Mouse (Mus musculus) hindbrain, embryonic 16.5 days (tissue): ENCODE results near the gene Polh. TPM values are rescaled to one million over a fixed set of nuclear protein-coding genes. Genes with fewer than 3 reads are reported as not detected.
A peak's percentile ranks its signal among the peaks of the same experiment; 100 is the strongest.

Experiments
- ATAC-seq: fragments of 200-750 bp; cut with Nextera tagmentation; 2 replicates; pipeline ENCODE4 v1.8.0; 2017; ENCODE audit warnings: moderate TSS enrichment, moderate library complexity
- H3K27ac ChIP-seq: fragments of 300-500 bp; sonication (generic); 2 replicates; pipeline ENCODE4 v1.5.1; 2014; ENCODE audit warnings: low read depth, mild to moderate bottlenecking, control low read depth, low read length, moderate library complexity
- H3K27me3 ChIP-seq: fragments of 300-500 bp; sonication (generic); replicated peaks from 2 replicates; pipeline ENCODE4 v1.6.1; 2014; ENCODE audit warnings: low read length; ENCODE audit not compliant: control insufficient read depth, insufficient read depth
- H3K36me3 ChIP-seq: fragments of 300-500 bp; sonication (generic); 2 replicates; pipeline ENCODE4 v1.6.1; 2014; ENCODE audit warnings: mild to moderate bottlenecking, low read length, moderate library complexity, mixed read lengths; ENCODE audit not compliant: control insufficient read depth, insufficient read depth
- H3K4me1 ChIP-seq: fragments of 300-500 bp; sonication (generic); 2 replicates; pipeline ENCODE4 v1.6.1; 2014; ENCODE audit warnings: low read depth, low read length; ENCODE audit not compliant: control insufficient read depth, insufficient read depth
- H3K4me2 ChIP-seq: fragments of 300-500 bp; sonication (generic); 2 replicates; pipeline ENCODE4 v1.6.1; 2014; ENCODE audit warnings: mild to moderate bottlenecking, low read length, control low read depth, moderate library complexity
- H3K4me3 ChIP-seq: fragments of 300-500 bp; sonication (generic); 2 replicates; pipeline ENCODE4 v1.5.1; 2014; ENCODE audit warnings: mild to moderate bottlenecking, low read length, control low read depth, moderate library complexity
- H3K9ac ChIP-seq: fragments of 300-500 bp; sonication (generic); 2 replicates; pipeline ENCODE4 v1.6.1; 2014; ENCODE audit warnings: low read depth, mild to moderate bottlenecking, control low read depth, low read length, moderate library complexity
- H3K9me3 ChIP-seq: fragments of 300-500 bp; sonication (generic); 2 replicates; pipeline ENCODE4 v1.6.1; 2014; ENCODE audit warnings: mild to moderate bottlenecking, low read length, moderate library complexity; ENCODE audit not compliant: control insufficient read depth
- WGBS: fragments of 180-500 bp; shearing (Covaris S2); extraction: QIAGEN DNeasy Blood & Tissue Kit; methylation state at CpG from one replicate; pipeline ENCODE4 v1.1.7; 2014; 5-methylcytosine and 5-hydroxymethylcytosine counted together
- polyA plus RNA-seq: library from polyadenylated mRNA; unstranded; fragments of >200 nt; fragmentation: Nextera tagmentation; extraction: Ambion mirVana; gene quantifications from 2 replicates; pipeline ENCODE4 v1.2.1, GENCODE M21; 2015

Polh gene
- polyA plus RNA-seq, 1 experiment from 2014 or later: 6.2 TPM

DNA sequence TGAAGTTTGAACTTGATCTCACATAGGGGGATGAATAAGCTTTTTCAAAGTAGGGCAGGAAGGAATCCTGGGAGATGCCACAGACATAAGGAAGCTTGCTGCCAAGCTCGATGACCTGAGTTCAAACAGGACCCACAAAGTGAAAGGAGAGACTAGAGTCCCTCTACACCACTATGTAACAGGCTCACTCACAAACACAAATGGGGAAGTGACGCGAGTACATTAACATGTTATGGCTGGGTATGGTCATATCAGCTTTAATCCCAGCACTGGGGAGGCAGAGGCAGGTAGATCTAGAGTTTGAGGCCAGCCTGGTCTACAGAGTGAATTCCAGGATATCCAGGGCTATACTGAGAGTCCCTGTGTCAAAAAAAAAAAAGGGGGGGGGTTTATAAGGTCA is 48.1 kb downstream of the Polh start:
- peaks cover 8% of the 10 kb centered on the region for H3K4me1 ChIP-seq
- H3K4me3 ChIP-seq: no peak overlapping the region
- no peak for ATAC-seq
- no peaks in the 10 kb centered on the region for H3K9me3 ChIP-seq
- H3K27me3 ChIP-seq: no peaks in the 10 kb centered on the region
- H3K9ac ChIP-seq: no peak overlapping the region
- H3K4me2 ChIP-seq: no peak overlapping the region
- H3K36me3 ChIP-seq: no peaks in the 10 kb centered on the region
- H3K27ac ChIP-seq: no peak overlapping the region
- 93% methylated on average over 3 of the region's 3 CpGs for WGBS

DNA sequence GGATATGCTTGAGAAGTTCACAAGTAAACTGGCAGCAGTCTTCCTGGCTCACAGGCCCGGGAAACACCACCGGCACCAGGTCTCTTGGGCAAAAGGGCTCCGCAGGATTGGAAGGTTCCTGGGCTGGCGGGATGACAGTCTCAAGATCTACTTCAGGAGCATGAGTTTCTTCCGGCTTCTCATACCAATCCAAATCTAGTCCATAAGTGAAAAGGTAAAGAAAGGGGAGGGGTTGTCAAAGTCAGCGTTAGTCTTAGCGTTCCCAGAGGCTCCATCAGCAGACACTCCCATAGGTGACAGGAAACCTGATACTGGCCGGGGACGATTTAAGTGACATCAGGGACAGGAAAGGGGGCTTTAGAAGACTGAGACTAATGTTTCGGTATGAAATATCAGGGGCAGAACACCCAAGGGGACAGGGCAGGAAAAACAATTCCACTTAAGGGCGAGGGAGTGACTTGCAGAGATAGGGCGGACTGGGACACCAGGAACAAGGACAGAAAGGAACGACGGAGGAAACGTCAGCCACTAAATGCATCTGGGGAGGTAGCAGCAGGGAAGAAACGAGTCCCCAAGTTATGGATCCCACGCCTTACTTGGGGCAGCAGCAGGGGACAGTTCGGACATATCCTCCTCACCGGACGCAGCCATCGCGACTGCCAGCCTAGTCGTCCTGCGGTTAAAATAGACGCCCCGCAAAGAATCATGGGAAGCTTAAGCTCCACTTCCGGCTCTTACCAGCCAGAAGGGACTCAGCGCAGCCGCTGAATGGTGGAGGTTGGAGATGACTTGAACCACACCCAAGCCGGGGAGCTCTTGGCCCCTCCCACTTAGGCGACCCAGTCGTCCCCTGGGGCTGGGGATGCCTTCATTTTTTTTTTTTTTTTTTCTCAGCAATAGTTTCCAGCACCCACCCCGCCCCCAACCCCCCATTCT is 49.3 kb downstream of the Polh start, which contains the start of gene Mad2l1bp:
Mad2l1bp (minus strand) TSS at position 707 of the 936 bp plus-strand sequence.
- H3K27ac ChIP-seq: no peak within 1 kb of the TSS
- 8% methylated on average over 33 of the region's 33 CpGs for WGBS
- peak within 1 kb of the TSS; percentile 63 for H3K4me3 ChIP-seq
- ATAC-seq: peak; percentile 89
- H3K27me3 ChIP-seq: no peaks in the 10 kb centered on the region
- no peaks in the 10 kb centered on the region; the same call in 1 of the 2 replicates for H3K36me3 ChIP-seq
- peak within 1 kb of the TSS; percentile 77 for H3K4me2 ChIP-seq
- no peaks in the 10 kb centered on the region for H3K9me3 ChIP-seq
- H3K4me1 ChIP-seq: peaks cover 8% of the 10 kb centered on the region
- H3K9ac ChIP-seq: peak within 1 kb of the TSS; percentile 68

DNA sequence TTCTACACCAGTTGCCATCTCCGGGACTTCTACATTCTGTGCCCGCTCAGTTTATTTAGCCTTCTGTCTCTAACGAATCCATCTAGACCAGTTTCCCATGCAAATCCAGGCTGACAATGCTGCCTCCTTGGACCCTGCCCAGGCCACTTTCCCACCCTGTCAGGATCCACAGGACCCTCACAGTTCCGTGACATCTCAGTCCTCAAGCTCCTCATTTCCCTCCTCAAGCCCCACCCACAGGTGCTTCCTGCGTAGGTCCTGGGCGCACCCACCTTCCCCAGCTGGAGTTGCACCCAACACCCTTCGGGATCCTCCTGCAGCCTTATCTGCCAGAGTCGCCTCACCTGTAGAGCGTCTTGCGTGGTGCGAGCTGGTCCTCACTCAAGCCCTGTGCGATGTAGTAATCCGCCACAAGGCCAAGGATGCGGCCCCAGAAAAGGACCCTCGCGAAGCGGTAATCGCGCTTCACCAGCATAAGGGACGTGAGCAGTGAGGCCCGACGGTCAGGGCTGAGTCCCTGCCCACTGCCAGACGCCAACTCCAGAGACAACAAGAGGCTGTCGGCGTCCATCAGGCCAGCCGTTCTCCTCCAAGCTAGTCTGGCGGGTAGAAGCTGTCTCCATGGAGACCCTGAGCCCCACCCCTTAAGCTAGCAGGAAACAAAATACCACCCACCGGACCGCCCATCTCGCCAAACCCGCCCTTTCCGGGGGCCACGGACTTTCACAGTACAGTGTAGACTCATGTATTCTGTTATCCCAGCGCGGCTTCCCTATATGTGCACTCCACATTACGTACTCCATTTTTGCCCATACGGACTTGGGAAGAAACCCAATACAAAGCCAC is 58.6 kb downstream of the Polh start, which contains the start of gene Rsph9:
Rsph9 (minus strand) TSS at position 639 of the 846 bp plus-strand sequence.
- Histone ChIP-seq H3K9ac (peak within 1 kb of the TSS; percentile 72), H3K4me3 (peak within 1 kb of the TSS; percentile 58), H3K9me3 (no peaks in the 10 kb centered on the region), H3K27me3 (no peaks in the 10 kb centered on the region), H3K36me3 (peaks cover 13% of the 10 kb centered on the region), H3K4me2 (peak within 1 kb of the TSS; percentile 87), H3K27ac (0 out of 2 replicates have a peak within 1 kb of the TSS, but pooled peaks have one; percentile 24), H3K4me1 (peaks cover 8% of the 10 kb centered on the region)
- 6% methylated on average over 37 of the region's 37 CpGs for WGBS
- ATAC-seq: peak; percentile 97

DNA sequence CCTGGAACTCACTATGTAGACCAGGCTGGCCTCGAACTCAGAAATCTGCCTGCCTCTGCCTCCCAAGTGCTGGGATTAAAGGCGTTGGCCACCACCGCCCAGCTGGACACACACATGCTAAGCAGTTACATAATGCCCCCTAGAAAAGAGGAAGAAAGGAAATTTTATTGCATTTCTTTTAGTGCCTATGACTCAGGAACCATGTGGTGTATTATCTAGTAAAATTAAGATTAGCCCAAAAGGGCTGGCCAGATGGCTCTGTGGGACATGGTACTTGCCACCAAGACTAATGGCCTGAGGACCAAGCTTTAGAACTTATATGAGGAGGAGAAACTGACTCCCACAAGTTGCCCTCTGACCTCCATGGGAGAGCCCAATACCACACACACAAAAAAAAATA is 62.6 kb downstream of the Polh start:
- H3K4me2 ChIP-seq: no peak overlapping the region
- WGBS: 90% methylated on average over 3 of the region's 3 CpGs
- H3K4me1 ChIP-seq: peaks cover 8% of the 10 kb centered on the region
- no peak overlapping the region for H3K4me3 ChIP-seq
- no peaks in the 10 kb centered on the region for H3K9me3 ChIP-seq
- no peak overlapping the region for H3K9ac ChIP-seq
- no peak overlapping the region for H3K27ac ChIP-seq
- no peaks in the 10 kb centered on the region for H3K27me3 ChIP-seq
- H3K36me3 ChIP-seq: no peaks in the 10 kb centered on the region
- ATAC-seq: no peak

DNA sequence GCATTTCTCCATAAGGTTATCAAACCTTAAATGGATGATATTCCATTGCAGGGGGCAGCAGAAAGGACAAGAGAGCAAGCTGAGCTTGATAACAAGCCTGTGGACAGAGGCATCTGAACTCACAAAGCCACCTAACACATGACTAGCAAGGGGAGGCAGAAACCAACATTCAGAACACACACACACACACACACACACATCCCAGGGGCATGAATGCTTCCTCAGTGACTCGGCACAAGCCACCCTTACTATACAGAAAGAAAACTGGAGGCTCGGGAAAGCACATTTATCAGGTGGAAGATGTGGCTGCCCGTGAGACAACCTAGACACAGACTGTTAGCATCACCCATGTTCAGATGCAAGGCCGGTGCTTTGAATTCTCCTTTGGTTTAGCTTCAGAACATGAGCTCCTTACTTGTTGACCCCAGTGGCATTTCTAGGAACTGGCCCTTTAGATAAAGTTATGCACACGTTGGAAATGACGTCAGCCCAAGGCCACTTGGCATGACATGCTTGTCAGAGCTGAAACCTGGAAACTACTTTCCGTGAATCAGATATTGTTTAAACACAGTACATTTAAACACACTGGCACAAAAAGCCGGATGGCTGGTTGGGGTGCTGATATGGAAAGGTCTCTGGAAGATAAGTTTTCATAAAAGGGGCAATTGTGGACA is 63.7 kb downstream of the Polh start:
- no peak for ATAC-seq
- no peaks in the 10 kb centered on the region for H3K9me3 ChIP-seq
- peaks cover 8% of the 10 kb centered on the region for H3K4me1 ChIP-seq
- H3K36me3 ChIP-seq: no peaks in the 10 kb centered on the region
- H3K4me2 ChIP-seq: no peak overlapping the region
- 80% methylated on average over 8 of the region's 8 CpGs for WGBS
- no peak overlapping the region for H3K4me3 ChIP-seq
- H3K27ac ChIP-seq: no peak overlapping the region
- H3K27me3 ChIP-seq: no peaks in the 10 kb centered on the region
- H3K9ac ChIP-seq: no peak overlapping the region

DNA sequence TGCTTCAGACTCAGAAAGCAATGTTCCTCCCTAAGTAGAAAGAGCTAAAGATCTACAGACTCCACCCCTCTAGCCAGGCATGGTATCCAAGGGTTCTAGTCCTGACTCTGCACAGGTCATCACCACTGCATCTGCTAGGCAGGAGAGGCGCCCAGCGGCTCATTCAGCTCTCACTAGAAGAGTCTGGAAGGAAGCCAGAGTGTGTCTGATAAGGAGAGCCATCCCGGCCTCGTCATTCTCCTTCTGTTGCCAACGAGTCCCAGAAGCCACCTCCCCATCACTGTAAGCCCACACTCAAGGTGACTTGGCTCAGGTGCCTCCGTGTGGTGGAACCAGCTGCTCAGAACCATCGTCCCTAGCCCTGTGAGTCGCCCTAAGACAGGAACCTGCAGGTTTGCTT is 69.6 kb downstream of the Polh start:
- Histone ChIP-seq H3K4me2 (no peak overlapping the region), H3K36me3 (peaks cover 15% of the 10 kb centered on the region), H3K27me3 (no peaks in the 10 kb centered on the region), H3K9ac (no peak overlapping the region), H3K4me1 (no peaks in the 10 kb centered on the region), H3K9me3 (no peaks in the 10 kb centered on the region), H3K27ac (no peak overlapping the region), H3K4me3 (no peak overlapping the region)
- WGBS: 80% methylated on average over 8 of the region's 8 CpGs
- ATAC-seq: peak; percentile 27; the same call in 1 of the 2 replicates

DNA sequence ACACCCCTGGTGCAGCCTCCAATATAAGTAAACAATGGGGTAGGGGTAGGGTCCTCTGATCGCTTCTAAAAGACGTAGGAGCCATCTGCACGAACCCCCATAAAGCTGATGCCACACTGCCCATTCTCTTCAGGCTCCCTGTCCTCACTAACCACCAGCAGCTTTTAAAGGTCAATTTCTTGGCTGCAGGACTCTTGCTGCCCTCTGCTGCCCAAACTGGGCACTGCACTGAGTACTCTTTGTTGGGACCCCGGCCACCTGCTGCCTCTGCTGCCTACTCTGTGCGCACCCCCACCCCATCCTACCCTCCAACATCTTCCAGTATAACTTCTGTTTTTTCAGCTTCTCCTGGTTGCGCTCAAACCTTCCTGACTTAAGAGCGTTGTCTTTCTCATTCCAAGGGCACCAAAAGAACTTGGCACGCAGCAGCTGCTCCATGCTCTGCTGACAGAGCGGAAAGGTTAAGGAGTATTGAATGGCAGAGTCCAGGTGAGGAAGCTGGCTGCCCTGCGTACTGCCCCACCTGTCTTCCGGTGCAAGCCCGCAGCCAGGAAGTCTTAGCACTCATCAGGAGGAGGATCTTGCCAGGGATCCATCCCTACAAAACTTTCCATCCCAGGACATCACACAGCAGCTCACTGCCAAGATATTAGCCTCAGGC is 70.3 kb downstream of the Polh start:
- peak; percentile 51 for ATAC-seq
- no peaks in the 10 kb centered on the region for H3K9me3 ChIP-seq
- no peak overlapping the region for H3K4me2 ChIP-seq
- H3K27me3 ChIP-seq: no peaks in the 10 kb centered on the region
- 12% methylated on average over 12 of the region's 12 CpGs for WGBS
- H3K9ac ChIP-seq: no peak overlapping the region
- peaks cover 18% of the 10 kb centered on the region for H3K36me3 ChIP-seq
- no peak overlapping the region for H3K27ac ChIP-seq
- no peaks in the 10 kb centered on the region for H3K4me1 ChIP-seq
- H3K4me3 ChIP-seq: no peak overlapping the region

DNA sequence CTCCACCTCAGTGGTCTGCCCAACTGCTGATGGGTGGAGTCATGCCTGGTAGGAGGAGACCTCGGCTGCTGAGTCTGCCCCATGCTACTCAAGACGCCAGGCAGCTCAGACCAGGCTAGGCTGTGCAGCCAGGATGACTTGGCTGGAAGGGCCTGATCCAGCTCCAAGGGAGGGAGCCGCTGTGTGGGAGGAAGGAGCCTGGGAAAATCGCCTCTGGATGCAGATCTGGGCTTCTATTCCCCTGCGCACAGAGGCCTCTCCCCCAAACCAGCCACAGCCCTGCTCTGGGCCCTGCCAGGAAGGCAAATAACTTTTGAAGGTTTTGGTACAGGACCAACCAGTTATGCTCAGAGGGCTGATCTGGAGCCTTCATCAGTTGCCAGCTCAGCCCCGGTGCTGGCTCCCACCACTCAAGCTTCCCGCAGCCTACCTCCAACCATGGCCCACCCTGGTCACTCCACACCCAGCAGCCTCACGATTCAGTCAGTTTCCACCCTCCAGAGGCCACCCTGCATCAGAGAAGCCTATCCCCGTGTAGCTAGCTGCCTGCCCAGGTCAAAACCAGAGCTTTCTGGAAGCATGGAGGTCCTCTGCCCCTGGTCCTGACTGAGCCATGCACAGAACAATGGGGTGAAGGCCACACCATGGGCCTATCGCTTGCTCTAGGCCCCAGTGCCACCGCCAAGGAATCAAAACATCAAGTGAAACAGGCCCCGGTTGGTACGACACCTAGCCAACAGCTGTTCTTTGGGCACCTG is 72.5 kb downstream of the Polh start:
- peaks cover 37% of the 10 kb centered on the region for H3K36me3 ChIP-seq
- no peak overlapping the region for H3K27ac ChIP-seq
- no peaks in the 10 kb centered on the region for H3K4me1 ChIP-seq
- ATAC-seq: no peak; the same call in 1 of the 2 replicates
- H3K27me3 ChIP-seq: no peaks in the 10 kb centered on the region
- WGBS: 77% methylated on average over 13 of the region's 13 CpGs
- H3K9me3 ChIP-seq: no peaks in the 10 kb centered on the region
- no peak overlapping the region for H3K4me2 ChIP-seq
- H3K9ac ChIP-seq: no peak overlapping the region
- no peak overlapping the region for H3K4me3 ChIP-seq
